Mouse (Mus musculus) retina, adult 2 months (tissue): ENCODE data around the gene Cpt1c.

Experiments
- DNase-seq: peaks from one replicate; pipeline ENCODE4 v3.0.0-alpha.2; 2012; ENCODE audit warnings: low read depth, low spot score

Gene Cpt1c

GRCm38 (mm10) chr7:44918219-44918618, 56.4 kb downstream of the Cpt1c start:
- DNase-seq = no peak

- no peak for DNase-seq
These were observed 57.8 kb downstream of the Cpt1c start for GRCm38 (mm10) chr7:44916881-44917280.

GRCm38 (mm10) chr7:44916191-44916590, 58.5 kb downstream of the Cpt1c start:
- no peak for DNase-seq

- DNase-seq = no peak
These were observed 59.3 kb downstream of the Cpt1c start for GRCm38 (mm10) chr7:44915314-44915713.

DNA sequence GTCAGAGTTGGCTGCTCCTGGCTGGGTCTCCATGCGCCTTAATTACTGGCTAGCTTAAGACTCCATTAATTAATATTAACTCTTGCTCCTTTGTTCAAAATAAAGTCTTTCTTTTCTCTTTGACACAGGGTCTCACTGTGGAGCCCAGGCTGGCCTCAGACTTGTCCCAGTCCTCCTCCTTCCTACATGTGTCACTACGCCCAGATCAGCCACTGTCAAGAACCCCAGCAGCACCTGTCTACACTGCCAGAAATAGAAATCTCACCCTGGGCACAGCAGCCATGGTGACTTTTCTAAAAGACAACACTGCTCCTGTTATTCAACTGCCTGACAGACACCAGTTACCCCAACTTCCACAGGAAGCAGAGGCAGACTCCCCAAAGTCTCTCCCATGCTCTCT, 60.3 kb downstream of the Cpt1c start:
- no peak for DNase-seq
